Mouse (Mus musculus) bone marrow, adult 2 months (tissue): Measurements from ENCODE around the gene Cd47.

Experiments used
- CTCF ChIP-seq: fragments of 200-500 bp; IDR thresholded peaks from 2 replicates; pipeline ENCODE4 v1.5.1; 2011; ENCODE audit warnings: low read length, control low read depth; ENCODE audit not compliant: control insufficient read depth, insufficient read depth
- POLR2A ChIP-seq: fragments of 200-500 bp; IDR thresholded peaks from 2 replicates; pipeline ENCODE4 v1.6.1; 2011; ENCODE audit warnings: low read depth, mild to moderate bottlenecking, control low read depth, low read length, borderline replicate concordance; ENCODE audit not compliant: control insufficient read depth

- TF ChIP-seq POLR2A (no peak), CTCF (no peak)
Measured at GRCm38 (mm10) chr16:49861986-49862385, 61.7 kb downstream of the Cd47 start.
